Mouse (Mus musculus) gastrocnemius, postnatal 36 days (tissue): ENCODE data around the gene Smap2. TPM values are rescaled to one million over a fixed set of nuclear protein-coding genes. Genes with fewer than 3 reads are reported as not detected.
A peak's percentile ranks its signal among the peaks of the same experiment; 100 is the strongest.
"Not testable (repeated sequence)": the region's sequence is repeated elsewhere in the genome, so short reads cannot be mapped to it uniquely, and the experiment has no call there.

ENCODE experiments used
- DNase-seq, 2 experiments: peaks; one replicate each; pipeline ENCODE4 v3.0.0; 2022
- intact Hi-C: fragments of 180-260 bp; cut with DNase I; formaldehyde crosslinking; loops from one replicate; pipeline ENCODE4 v1.15.1; 2025
- long read RNA-seq, 2 experiments: library from polyadenylated mRNA; stranded (forward); transcript quantifications; one replicate each; pipeline ENCODE4 v2.0.0; 2021
- total RNA-seq, 2 experiments: library from RNA; stranded (reverse); gene quantifications; 2 replicates each; pipeline ENCODE4 v1.2.3; 2021

Gene Smap2
- 10 to 100 TPM; 13.7 to 14.4 TPM for total RNA-seq
- long read RNA-seq, experiment 1, transcript Smap2-201 (10 exons, 2,905 nt) = major isoform, 9 of 18 reads
- long read RNA-seq, experiment 1, partial matches to known transcripts = 6 of 18 reads
- long read RNA-seq, experiment 1, other reads (novel, unspliced or antisense) = 3 of 18 reads
- long read RNA-seq, experiment 2, transcript Smap2-201 (10 exons, 2,905 nt) = major isoform, 16 of 25 reads
- long read RNA-seq, experiment 2, partial matches to known transcripts = 6 of 25 reads
- long read RNA-seq, experiment 2, other reads (novel, unspliced or antisense) = 3 of 25 reads

- intact Hi-C loops = loop anchor here (2.0 kb wide), 1 partner anchor 30 kb away; no protein-coding TSS in a partner anchor
- peak; percentile 94 to 99 for DNase-seq
These were observed at the start of gene Smap2 for GRCm38 (mm10) chr4:121016928-121017657. Gene Smap2 (minus strand): TSS chr4:121017247.

- no peak for DNase-seq
- intact Hi-C loops = no loop called here
These were observed 48.3 kb upstream of the Smap2 start for GRCm38 (mm10) chr4:121065336-121065735.

- intact Hi-C loops = not testable (repeated sequence)
These were observed 42.2 kb upstream of the Smap2 start for GRCm38 (mm10) chr4:121059218-121059617.

GRCm38 (mm10) chr4:121057032-121057431, 40.0 kb upstream of the Smap2 start:
- intact Hi-C loops = no loop called here

More at GRCm38 (mm10) chr4:121059218-121059617, 42.2 kb upstream of the Smap2 start:
- not testable (repeated sequence) for DNase-seq

GRCm38 (mm10) chr4:121056342-121056741, 39.3 kb upstream of the Smap2 start:
- intact Hi-C loops = no loop called here
- DNase-seq = no peak

More at GRCm38 (mm10) chr4:121057032-121057431, 40.0 kb upstream of the Smap2 start:
- no peak for DNase-seq

GRCm38 (mm10) chr4:121052454-121053323, 35.6 kb upstream of the Smap2 start:
- intact Hi-C loops = no loop called here
- no peak for DNase-seq

GRCm38 (mm10) chr4:121051863-121052262, 34.8 kb upstream of the Smap2 start:
- intact Hi-C loops = no loop called here
- DNase-seq = no peak

- no peak for DNase-seq
- intact Hi-C loops = no loop called here
These were observed 25.9 kb upstream of the Smap2 start for GRCm38 (mm10) chr4:121042946-121043345.

- intact Hi-C loops = no loop called here
- DNase-seq = no peak
These were observed 25.4 kb upstream of the Smap2 start for GRCm38 (mm10) chr4:121042472-121042871.

GRCm38 (mm10) chr4:121040897-121041671, 24.0 kb upstream of the Smap2 start:
- DNase-seq = peak in 1 of 2 experiments; percentile 41
- intact Hi-C loops = no loop called here

GRCm38 (mm10) chr4:121040323-121040722, 23.3 kb upstream of the Smap2 start:
- intact Hi-C loops = no loop called here
- no peak for DNase-seq

- no peak for DNase-seq
- intact Hi-C loops = no loop called here
These were observed 22.5 kb upstream of the Smap2 start, which contains the start of gene Col9a2 for GRCm38 (mm10) chr4:121039331-121040115. Gene Col9a2 (plus strand): TSS chr4:121039385.

- no peak for DNase-seq
- intact Hi-C loops = loop anchor here (5.0 kb wide), 1 partner anchor 51 kb away; no protein-coding TSS in a partner anchor
These were observed 16.0 kb upstream of the Smap2 start for GRCm38 (mm10) chr4:121033006-121033405.

GRCm38 (mm10) chr4:121031440-121031839, 14.4 kb upstream of the Smap2 start:
- intact Hi-C loops = loop anchor here (5.0 kb wide), 1 partner anchor 49 kb away; no protein-coding TSS in a partner anchor
- no peak for DNase-seq

- DNase-seq = no peak
- intact Hi-C loops = loop anchor here (5.0 kb wide), 1 partner anchor 47 kb away; no protein-coding TSS in a partner anchor
These were observed 12.6 kb upstream of the Smap2 start for GRCm38 (mm10) chr4:121029632-121030031.

GRCm38 (mm10) chr4:121028659-121029392, 11.8 kb upstream of the Smap2 start:
- intact Hi-C loops = loop anchor here (1.0 kb wide), 1 partner anchor 203 kb away; no protein-coding TSS in a partner anchor

GRCm38 (mm10) chr4:121028146-121028545, 11.1 kb upstream of the Smap2 start:
- no peak for DNase-seq
- intact Hi-C loops = loop anchor here (1.0 kb wide), 1 partner anchor 204 kb away; no protein-coding TSS in a partner anchor

More at GRCm38 (mm10) chr4:121028659-121029392, 11.8 kb upstream of the Smap2 start:
- peak; percentile 45 to 47 for DNase-seq

- DNase-seq = no peak
- intact Hi-C loops = no loop called here
These were observed 8.6 kb upstream of the Smap2 start for GRCm38 (mm10) chr4:121025681-121026080.
